Mouse (Mus musculus) spleen, embryonic (tissue): ENCODE data around the gene Dhh.

Experiments used
- CTCF ChIA-PET: fragments of 350-600 bp; sonication (Branson Sonifier 250); formaldehyde crosslinking; loops from one replicate; lab custom pipeline; 2022; lab: Charles Lee

The Dhh gene

DNA sequence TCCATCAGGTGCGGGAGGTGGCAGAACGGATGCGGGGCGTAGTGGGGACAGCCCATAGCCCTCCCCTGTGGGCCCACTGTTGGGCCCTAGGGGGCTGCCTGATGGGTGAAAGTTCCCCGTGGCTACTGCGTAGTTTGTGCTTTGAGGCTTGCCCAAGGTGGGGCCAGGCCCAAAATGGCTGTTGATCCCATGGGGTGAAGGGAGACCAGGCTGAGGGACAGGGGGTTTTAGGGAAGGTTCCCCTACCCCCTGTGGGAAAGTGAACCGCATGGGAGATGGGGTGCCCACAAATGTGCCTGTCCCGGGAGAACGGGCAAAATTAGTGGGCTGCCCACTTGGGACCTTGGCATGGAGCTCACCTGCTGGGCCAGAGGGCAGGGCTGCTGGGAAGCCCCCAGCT, 46.3 kb downstream of the Dhh start:
- CTCF ChIA-PET: interaction anchor here (0.7 kb wide), 1 partner anchor 15 kb away, joined by 5 read pairs; no protein-coding TSS in a partner anchor

- CTCF ChIA-PET: interaction anchor here (0.7 kb wide), 1 partner anchor 14 kb away, joined by 5 read pairs; no protein-coding TSS in a partner anchor
Observed at GRCm38 (mm10) chr15:98851229-98851818, 47.0 kb downstream of the Dhh start.

GRCm38 (mm10) chr15:98850668-98851067, 47.7 kb downstream of the Dhh start:
- CTCF ChIA-PET: no interaction called here

GRCm38 (mm10) chr15:98849956-98850600, 48.3 kb downstream of the Dhh start:
- CTCF ChIA-PET: interaction anchor here (0.6 to 1.0 kb wide), 2 partner anchors 18 to 61 kb away, joined by 3 to 5 read pairs; no protein-coding TSS in a partner anchor

GRCm38 (mm10) chr15:98849165-98849564, 49.2 kb downstream of the Dhh start:
- CTCF ChIA-PET: interaction anchor here (0.6 to 1.0 kb wide), 2 partner anchors 19 to 62 kb away, joined by 3 to 5 read pairs; no protein-coding TSS in a partner anchor

GRCm38 (mm10) chr15:98846140-98846539, 52.2 kb downstream of the Dhh start:
- CTCF ChIA-PET: no interaction called here

DNA sequence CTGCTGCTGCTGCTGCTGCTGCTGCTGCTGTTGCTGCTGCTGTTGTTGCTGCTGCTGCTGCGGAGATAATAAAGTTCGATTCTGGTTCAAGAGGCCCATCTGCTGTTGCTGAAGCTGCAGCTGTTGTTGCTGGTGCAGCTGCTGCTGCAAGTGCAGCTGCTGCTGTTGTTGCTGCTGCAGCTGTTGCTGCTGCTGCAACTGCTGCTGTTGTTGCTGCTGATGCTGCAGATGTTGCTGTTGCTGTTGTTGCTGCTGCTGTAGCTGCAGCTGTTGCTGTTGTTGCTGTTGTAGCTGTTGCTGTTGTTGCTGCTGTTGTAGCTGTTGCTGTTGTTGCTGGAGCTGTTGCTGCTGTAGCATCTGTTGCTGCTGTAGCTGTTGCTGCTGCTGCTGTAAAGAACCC, 53.2 kb downstream of the Dhh start:
- CTCF ChIA-PET: no interaction called here

GRCm38 (mm10) chr15:98843595-98844223, 54.6 kb downstream of the Dhh start:
- CTCF ChIA-PET: no interaction called here
